Mouse (Mus musculus): Measurements from ENCODE around the gene Hnrnpab.

DNA sequence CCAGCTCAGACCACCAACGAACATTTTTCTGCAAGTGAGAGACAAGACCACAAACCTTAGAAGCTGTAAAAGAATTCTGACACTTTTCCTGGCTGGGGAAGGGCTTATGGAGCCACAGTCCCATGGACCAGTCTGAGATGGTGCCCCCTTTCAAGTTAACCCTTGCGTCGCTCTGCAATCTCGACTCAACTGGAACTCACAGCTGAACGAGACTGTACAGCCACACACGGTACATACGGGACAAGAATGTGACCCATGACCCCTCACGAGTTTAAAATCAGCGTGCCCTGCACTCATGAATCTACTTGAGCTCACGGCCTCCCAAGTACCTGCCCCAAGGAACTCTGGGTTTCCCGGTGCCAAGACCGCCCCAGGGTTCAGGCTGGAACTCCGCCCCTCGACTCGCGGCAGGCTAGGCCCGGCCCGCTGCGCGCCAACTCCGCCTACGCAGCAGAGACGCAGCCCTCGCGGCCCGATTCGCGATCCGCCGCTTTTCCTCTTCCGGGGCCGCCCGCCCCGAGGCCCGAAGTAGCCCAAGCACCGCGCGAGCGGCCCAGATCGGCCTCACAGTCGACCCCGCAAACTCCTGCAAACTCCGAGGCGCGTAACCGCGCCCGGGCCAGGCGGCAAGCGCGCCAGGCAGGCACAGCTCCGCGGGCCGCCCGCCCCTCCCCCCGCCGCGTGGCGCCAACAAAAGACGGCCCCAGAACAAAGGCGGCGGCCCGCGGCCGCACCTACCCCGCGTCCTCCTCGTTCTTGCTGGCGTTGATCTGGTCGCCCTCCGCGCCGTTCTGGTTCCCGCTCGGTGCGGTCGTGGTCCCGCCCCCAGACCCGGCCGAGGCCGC is 823 bp downstream of the Hnrnpab start:
- TF ChIP-seq POLR2A (IDR thresholded peaks at IDR 0.05; ENCODE audit: low read depth, low read length) = peak; percentile 64
- no peak for TF ChIP-seq JUND (conservative IDR thresholded peaks at IDR 0.05; ENCODE audit: low read depth, low read length)
- TF ChIP-seq CTCF (conservative IDR thresholded peaks at IDR 0.05 in 1 of 2, IDR thresholded peaks at IDR 0.05 in 1 of 2; ENCODE audit: low read depth in 2 of 2, low read length in 2 of 2) = no peak
- TF ChIP-seq MAZ (IDR thresholded peaks at IDR 0.05; ENCODE audit: low read depth, low read length) = no peak
- peak; percentile 92 for TF ChIP-seq MXI1 (IDR thresholded peaks at IDR 0.05; ENCODE audit: low read depth, low read length)
- TF ChIP-seq JUN (IDR thresholded peaks at IDR 0.05; ENCODE audit: insufficient read depth, low read depth, low read length) = no peak
- TF ChIP-seq ETS1 (conservative IDR thresholded peaks at IDR 0.05; ENCODE audit: low read depth, low read length) = no peak
- TF ChIP-seq EP300 (IDR thresholded peaks at IDR 0.05; ENCODE audit: low read length) = no peak
- no peak for TF ChIP-seq MAX (IDR thresholded peaks at IDR 0.05; ENCODE audit: low read length)
- no peak for TF ChIP-seq UBTF (IDR thresholded peaks at IDR 0.05; ENCODE audit: low read depth, low read length)
